Mouse (Mus musculus) retina, adult 2 months (tissue): ENCODE data around the gene Psmd14.

ENCODE experiments used
- DNase-seq: peaks from one replicate; pipeline ENCODE4 v3.0.0-alpha.2; 2012; ENCODE audit warnings: low read depth, low spot score

The Psmd14 gene

GRCm38 (mm10) chr2:61813106-61813505 lies 101.6 kb downstream of the Psmd14 start:
- DNase-seq: no peak

- no peak for DNase-seq
Measured at GRCm38 (mm10) chr2:61813521-61813920, 102.0 kb downstream of the Psmd14 start.

GRCm38 (mm10) chr2:61814548-61815473 lies 103.3 kb downstream of the Psmd14 start:
- no peak for DNase-seq

- no peak for DNase-seq
Measured at GRCm38 (mm10) chr2:61815583-61816313, 104.3 kb downstream of the Psmd14 start.

- no peak for DNase-seq
Measured at GRCm38 (mm10) chr2:61818197-61818596, 106.7 kb downstream of the Psmd14 start.

- no peak for DNase-seq
Measured at GRCm38 (mm10) chr2:61820203-61820602, 108.7 kb downstream of the Psmd14 start.

- DNase-seq: no peak
Measured at GRCm38 (mm10) chr2:61823426-61824140, 112.1 kb downstream of the Psmd14 start.

DNA sequence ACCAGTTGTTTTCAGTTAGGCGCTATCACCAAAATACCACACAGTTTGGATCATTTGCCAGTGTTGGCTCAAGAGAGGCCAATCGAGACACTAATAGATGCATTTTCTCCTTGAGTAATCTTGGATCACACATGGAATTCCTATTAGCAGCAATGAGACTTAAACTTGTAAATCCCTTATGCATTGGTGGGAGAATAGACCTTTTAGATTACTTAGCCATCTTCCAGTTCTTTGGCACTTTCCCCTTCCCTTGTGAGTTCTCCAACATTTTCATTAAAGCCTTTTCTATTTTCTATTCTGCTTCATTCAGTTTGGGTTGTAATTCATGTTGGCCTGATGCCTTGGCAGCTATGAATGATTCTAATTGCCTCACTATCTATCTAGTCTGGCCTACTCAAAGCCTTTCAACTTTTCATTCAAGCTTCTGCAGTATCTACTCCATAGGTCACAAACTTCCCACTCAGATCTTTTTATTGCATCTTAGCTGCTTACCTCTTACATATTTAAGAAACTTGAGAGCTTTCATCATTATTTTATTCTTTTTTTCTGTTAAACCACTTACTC lies 125.8 kb downstream of the Psmd14 start:
- DNase-seq: no peak
